Comparison of ENCODE assay signal across 27 mouse cellular contexts in the genomic region with DNA sequence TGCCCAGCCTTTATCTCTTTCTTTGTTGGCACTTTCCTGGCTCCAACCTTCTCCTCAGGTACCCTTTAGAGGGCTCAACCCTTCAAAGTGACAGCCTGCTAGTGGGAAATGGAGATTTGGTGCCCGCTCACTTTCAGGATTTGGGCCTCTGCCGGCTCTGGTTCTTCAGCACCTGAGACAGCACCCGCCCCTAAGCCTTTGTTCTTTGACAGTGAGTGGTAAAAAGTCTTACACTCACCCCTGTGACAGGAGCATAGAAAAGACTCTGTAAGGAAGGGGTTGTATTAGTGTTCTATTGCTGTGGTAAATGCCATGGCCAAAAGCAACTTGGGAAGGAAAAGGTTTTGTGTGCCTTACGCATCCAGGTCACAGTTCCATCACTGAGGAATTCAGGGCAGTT.
A peak's percentile ranks its signal among the peaks of the same experiment; 100 is the strongest.
DNase-seq lines count a peak whose midpoint lies in the region; ATAC-seq and TF ChIP-seq lines count a peak whose summit lies in the region.
"Had no signal": no experiment of that assay in that cellular context is flagged by ENCODE, and none has a peak within 500 bp of the region (broad histone marks: within the 10 kb centered on the region; RNA-seq: fewer than 3 reads in every experiment).

No protein-coding gene starts in this region.

- peak; percentile 8 for DNase-seq in adrenal gland, postnatal 10 days
- DNase-seq in adrenal gland, postnatal 36 days: no peak
- peak; percentile 55 for DNase-seq in lung, embryonic 14.5 days
- DNase-seq in lung, postnatal 0 days (ENCODE audit: low spot score): no peak
- DNase-seq in embryonic facial prominence, embryonic 11.5 days (ENCODE audit: low spot score): peak; percentile 60
- DNase-seq in left cerebral cortex, adult 8-10 months (ENCODE audit: low spot score in 2 of 2): no peak
- no peak for DNase-seq in heart, postnatal 4 days
- DNase-seq: adrenal gland, postnatal 14 days; cerebellum, adult 18-20 months; cerebellum, postnatal 10 days; forebrain, postnatal 0 days; gastrocnemius, postnatal 10 days; heart, postnatal 14 days; kidney, adult 11 months; layer of hippocampus, adult 9-11 months; liver, postnatal 0 days; lung, postnatal 10 days; right cerebral cortex, postnatal 25 days; thymus, postnatal 14 days had no signal

- H3K4me1 ChIP-seq in lung, embryonic 14.5 days (ENCODE audit: insufficient read depth): no peaks in the 10 kb centered on the region
- H3K4me1 ChIP-seq in lung, postnatal 0 days (ENCODE audit: insufficient read depth, low read depth, low read length): no peaks in the 10 kb centered on the region
- H3K4me1 ChIP-seq in embryonic facial prominence, embryonic 11.5 days (ENCODE audit: control insufficient read depth, insufficient read depth, low read length): no peaks in the 10 kb centered on the region
- H3K4me1 ChIP-seq: embryonic facial prominence, embryonic 15.5 days; forebrain, embryonic 12.5 days; kidney, embryonic 15.5 days; liver, embryonic 12.5 days; midbrain, embryonic 13.5 days had no signal

- WGBS in lung, embryonic 14.5 days: 61% methylated on average over 4 of the region's 4 CpGs
- WGBS in lung, postnatal 0 days: 56% methylated on average over 4 of the region's 4 CpGs
- WGBS in embryonic facial prominence, embryonic 11.5 days: 80% methylated on average over 4 of the region's 4 CpGs

- no peak for TF ChIP-seq EP300 in lung, postnatal 0 days (IDR thresholded peaks at IDR 0.05)

- ATAC-seq in lung, embryonic 14.5 days (ENCODE audit: insufficient read depth): no peak
- ATAC-seq in lung, postnatal 0 days: no peak
- no peak for ATAC-seq in embryonic facial prominence, embryonic 11.5 days (replicated peaks; ENCODE audit: insufficient number of reproducible peaks, low FRiP score, low TSS enrichment, low read depth)
- ATAC-seq: forebrain, postnatal 0 days; liver, embryonic 12.5 days; liver, postnatal 0 days; midbrain, embryonic 13.5 days had no signal

- no peaks in the 10 kb centered on the region for H3K27me3 ChIP-seq in lung, embryonic 14.5 days (ENCODE audit: insufficient read depth, low read length)
- no peaks in the 10 kb centered on the region for H3K27me3 ChIP-seq in lung, postnatal 0 days (replicated peaks; ENCODE audit: insufficient read depth, low read length)
- no peaks in the 10 kb centered on the region for H3K27me3 ChIP-seq in embryonic facial prominence, embryonic 11.5 days (ENCODE audit: control insufficient read depth, insufficient read depth, low read length)
- H3K27me3 ChIP-seq: CH12.LX; embryonic facial prominence, embryonic 15.5 days; forebrain, embryonic 12.5 days; kidney, embryonic 15.5 days; liver, embryonic 12.5 days; midbrain, embryonic 13.5 days; neural tube, embryonic 15.5 days had no signal

- H3K4me2 ChIP-seq in lung, embryonic 14.5 days: no peak overlapping the region
- no peak overlapping the region for H3K4me2 ChIP-seq in lung, postnatal 0 days (replicated peaks; ENCODE audit: low read depth, low read length)
- H3K4me2 ChIP-seq in embryonic facial prominence, embryonic 11.5 days (ENCODE audit: low read depth, low read length): no peak overlapping the region
- H3K4me2 ChIP-seq: embryonic facial prominence, embryonic 15.5 days; forebrain, embryonic 12.5 days; kidney, embryonic 15.5 days; liver, embryonic 12.5 days; midbrain, embryonic 13.5 days; neural tube, embryonic 15.5 days had no signal

- H3K9me3 ChIP-seq in lung, embryonic 14.5 days (ENCODE audit: low read depth, low read length): no peaks in the 10 kb centered on the region
- no peaks in the 10 kb centered on the region for H3K9me3 ChIP-seq in lung, postnatal 0 days (ENCODE audit: low read length)
- no peaks in the 10 kb centered on the region for H3K9me3 ChIP-seq in embryonic facial prominence, embryonic 11.5 days (replicated peaks; ENCODE audit: control insufficient read depth, low read length)
- H3K9me3 ChIP-seq: embryonic facial prominence, embryonic 15.5 days; forebrain, embryonic 12.5 days; kidney, embryonic 15.5 days; midbrain, embryonic 13.5 days; neural tube, embryonic 15.5 days had no signal

- no peak overlapping the region for H3K9ac ChIP-seq in lung, embryonic 14.5 days
- no peak overlapping the region for H3K9ac ChIP-seq in lung, postnatal 0 days (replicated peaks; ENCODE audit: low read depth)
- no peak overlapping the region for H3K9ac ChIP-seq in embryonic facial prominence, embryonic 11.5 days (replicated peaks; ENCODE audit: low read length)
- H3K9ac ChIP-seq: embryonic facial prominence, embryonic 15.5 days; forebrain, embryonic 12.5 days; forebrain, postnatal 0 days; kidney, embryonic 15.5 days; liver, embryonic 12.5 days; liver, postnatal 0 days; midbrain, embryonic 13.5 days; neural tube, embryonic 15.5 days had no signal

- no peak overlapping the region for H3K4me3 ChIP-seq in lung, embryonic 14.5 days (ENCODE audit: low read depth, low read length)
- H3K4me3 ChIP-seq in lung, postnatal 0 days (ENCODE audit: low read depth, low read length): no peak overlapping the region
- no peak overlapping the region for H3K4me3 ChIP-seq in embryonic facial prominence, embryonic 11.5 days (ENCODE audit: low read depth, low read length)
- H3K4me3 ChIP-seq: embryonic facial prominence, embryonic 15.5 days; forebrain, embryonic 12.5 days; kidney, embryonic 15.5 days; liver, embryonic 12.5 days; midbrain, embryonic 13.5 days; neural tube, embryonic 15.5 days had no signal

- no peaks in the 10 kb centered on the region for H3K36me3 ChIP-seq in lung, embryonic 14.5 days (ENCODE audit: insufficient read depth)
- no peaks in the 10 kb centered on the region for H3K36me3 ChIP-seq in lung, postnatal 0 days (ENCODE audit: insufficient read depth, low read length)
- no peaks in the 10 kb centered on the region for H3K36me3 ChIP-seq in embryonic facial prominence, embryonic 11.5 days (replicated peaks; ENCODE audit: control insufficient read depth, insufficient read depth, low read depth, low read length)
- H3K36me3 ChIP-seq: embryonic facial prominence, embryonic 15.5 days; forebrain, embryonic 12.5 days; kidney, embryonic 15.5 days; liver, embryonic 12.5 days; midbrain, embryonic 13.5 days; neural tube, embryonic 15.5 days had no signal

- no peak overlapping the region for H3K27ac ChIP-seq in lung, embryonic 14.5 days (ENCODE audit: low read depth)
- H3K27ac ChIP-seq in lung, postnatal 0 days (ENCODE audit: low read length): no peak overlapping the region
- no peak overlapping the region for H3K27ac ChIP-seq in embryonic facial prominence, embryonic 11.5 days (replicated peaks; ENCODE audit: low read depth, low read length)
- H3K27ac ChIP-seq: embryonic facial prominence, embryonic 15.5 days; forebrain, embryonic 12.5 days; kidney, embryonic 15.5 days; liver, embryonic 12.5 days; macrophage; midbrain, embryonic 13.5 days; neural tube, embryonic 15.5 days had no signal

- no peak for TF ChIP-seq CTCF in lung, embryonic 14.5 days (IDR thresholded peaks at IDR 0.05; ENCODE audit: low read depth)
- no peak for TF ChIP-seq CTCF in lung, postnatal 0 days (IDR thresholded peaks at IDR 0.05)

Comparison
In these comparisons a context has a peak if more than half of its experiments do, and no peak if none do; other contexts are left out.
1. DNase-seq: peak in adrenal gland, postnatal 10 days (single experiment), lung, embryonic 14.5 days (single experiment) and embryonic facial prominence, embryonic 11.5 days (single experiment); none in adrenal gland, postnatal 36 days (0 of 2), lung, postnatal 0 days (single experiment), left cerebral cortex, adult 8-10 months (0 of 2) and heart, postnatal 4 days (single experiment).